Mouse (Mus musculus) lung, adult 2 months (tissue): Measurements from ENCODE around the gene Tmem256.

Experiments used
- CTCF ChIP-seq: fragments of 200-500 bp; IDR thresholded peaks from 2 replicates; pipeline ENCODE4 v1.5.1; 2011; ENCODE audit warnings: mild to moderate bottlenecking, low read length, control low read depth; ENCODE audit not compliant: insufficient read depth
- POLR2A ChIP-seq: fragments of 200-500 bp; IDR thresholded peaks from 2 replicates; pipeline ENCODE4 v1.6.1; 2011; ENCODE audit warnings: low read depth, mild to moderate bottlenecking, control low read depth, low read length, borderline replicate concordance; ENCODE audit errors: extremely low read depth

DNA sequence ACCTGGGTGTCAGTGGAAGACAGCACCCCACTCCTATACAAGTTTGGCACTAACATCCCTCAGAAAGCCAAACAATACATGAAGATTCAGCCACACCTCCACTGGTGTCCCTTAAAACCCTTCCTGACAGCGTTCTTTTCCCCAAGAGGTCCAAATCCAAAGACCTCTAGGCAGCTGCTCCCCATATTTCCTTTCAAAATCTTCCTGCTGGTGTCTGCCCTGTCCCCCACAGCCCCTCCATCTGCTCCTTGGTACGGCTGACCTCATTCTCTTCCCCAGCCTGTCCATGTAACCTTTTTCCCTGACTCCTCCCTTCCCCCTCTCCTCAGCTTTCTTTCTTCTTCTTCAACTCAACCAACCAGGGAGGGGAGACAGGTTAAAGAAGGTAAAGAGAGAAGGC is 14.9 kb upstream of the Tmem256 start:
- TF ChIP-seq CTCF: no peak
- no peak for TF ChIP-seq POLR2A
